Mouse (Mus musculus) liver, postnatal 0 days (tissue): ENCODE measurements at regions not wholly inside any gene's neighbourhood (a gene's known extent, or its start where the extent isn't known, plus 50 kb on each side); places are given as distances from the start of the nearest gene placed in this dataset.

Experiments used
- CTCF ChIP-seq: sonication (generic); IDR thresholded peaks from 2 replicates; pipeline ENCODE4 v1.5.1; 2016; ENCODE audit warnings: antibody characterized with exemption, low read depth
- EP300 ChIP-seq: IDR thresholded peaks from 2 replicates; pipeline ENCODE4 v1.6.1; 2016; ENCODE audit warnings: antibody characterized with exemption, low read depth, mild to moderate bottlenecking

DNA sequence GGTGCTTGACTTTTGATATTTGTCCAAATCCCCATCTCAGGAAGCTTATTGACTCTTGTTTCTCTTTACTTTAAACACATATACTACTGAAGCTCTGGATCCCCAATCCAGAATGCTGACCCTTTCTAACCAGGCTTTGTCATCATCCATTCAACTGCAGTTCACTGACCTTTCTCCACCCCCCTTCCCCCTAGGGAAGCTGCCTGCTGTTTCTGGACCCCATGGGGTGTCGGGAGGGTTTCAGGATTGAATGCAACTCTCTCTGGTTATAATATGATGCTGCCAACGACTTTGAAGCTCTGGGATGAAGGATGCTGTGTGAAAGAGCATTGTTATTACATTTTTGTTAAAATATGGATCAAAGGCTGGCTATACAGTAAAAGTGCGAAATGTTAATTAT, 318.7 kb upstream of the Id2 start:
- no peak for TF ChIP-seq CTCF
- TF ChIP-seq EP300: no peak
